Mouse (Mus musculus) liver, embryonic 16.5 days (tissue): ENCODE data around the gene Pfn3. TPM values are rescaled to one million over a fixed set of nuclear protein-coding genes. Genes with fewer than 3 reads are reported as not detected.
"Not testable (repeated sequence)": the region's sequence is repeated elsewhere in the genome, so short reads cannot be mapped to it uniquely, and the experiment has no call there.

Source experiments
- ATAC-seq: fragments of 200-750 bp; cut with Nextera tagmentation; 2 replicates; pipeline ENCODE4 v1.8.0; 2017; ENCODE audit warnings: low read depth, mild to moderate bottlenecking, moderate number of reproducible peaks, moderate library complexity
- H3K27ac ChIP-seq: fragments of 300-500 bp; sonication (generic); 2 replicates; pipeline ENCODE4 v1.5.1; 2014; ENCODE audit warnings: mild to moderate bottlenecking, low read length
- H3K27me3 ChIP-seq: fragments of 300-500 bp; sonication (generic); 2 replicates; pipeline ENCODE4 v1.6.1; 2014; ENCODE audit warnings: low read depth, low read length, mixed read lengths; ENCODE audit not compliant: control insufficient read depth, insufficient read depth
- H3K36me3 ChIP-seq: fragments of 300-500 bp; sonication (generic); 2 replicates; pipeline ENCODE4 v1.6.1; 2014; ENCODE audit warnings: mild to moderate bottlenecking; ENCODE audit not compliant: control insufficient read depth, insufficient read depth
- H3K4me1 ChIP-seq: fragments of 300-500 bp; sonication (generic); 2 replicates; pipeline ENCODE4 v1.6.1; 2014; ENCODE audit warnings: low read depth, low read length, mixed read lengths; ENCODE audit not compliant: control insufficient read depth
- H3K4me2 ChIP-seq: fragments of 300-500 bp; sonication (generic); 2 replicates; pipeline ENCODE4 v1.6.1; 2014; ENCODE audit warnings: low read depth, low read length, mixed read lengths
- H3K4me3 ChIP-seq: fragments of 300-500 bp; sonication (generic); 2 replicates; pipeline ENCODE4 v1.5.1; 2014; ENCODE audit warnings: low read depth, mild to moderate bottlenecking, low read length
- H3K9ac ChIP-seq: fragments of 300-500 bp; sonication (generic); 2 replicates; pipeline ENCODE4 v1.6.1; 2014; ENCODE audit warnings: low read depth, low read length
- H3K9me3 ChIP-seq: fragments of 300-500 bp; sonication (generic); replicated peaks from 2 replicates; pipeline ENCODE4 v1.6.1; 2016; ENCODE audit warnings: low read length; ENCODE audit not compliant: control insufficient read depth
- WGBS: fragments of 180-500 bp; shearing (Covaris S2); extraction: QIAGEN DNeasy Blood & Tissue Kit; methylation state at CpG from one replicate; pipeline ENCODE4 v1.1.7; 2014; ENCODE audit not compliant: insufficient replicate concordance; 5-methylcytosine and 5-hydroxymethylcytosine counted together
- polyA plus RNA-seq: library from polyadenylated mRNA; unstranded; fragments of >200 nt; fragmentation: Nextera tagmentation; extraction: Ambion mirVana; gene quantifications from 2 replicates; pipeline ENCODE4 v1.2.1, GENCODE M21; 2015

Pfn3 gene
- polyA plus RNA-seq, 1 experiment from 2014 or later: not detected

DNA sequence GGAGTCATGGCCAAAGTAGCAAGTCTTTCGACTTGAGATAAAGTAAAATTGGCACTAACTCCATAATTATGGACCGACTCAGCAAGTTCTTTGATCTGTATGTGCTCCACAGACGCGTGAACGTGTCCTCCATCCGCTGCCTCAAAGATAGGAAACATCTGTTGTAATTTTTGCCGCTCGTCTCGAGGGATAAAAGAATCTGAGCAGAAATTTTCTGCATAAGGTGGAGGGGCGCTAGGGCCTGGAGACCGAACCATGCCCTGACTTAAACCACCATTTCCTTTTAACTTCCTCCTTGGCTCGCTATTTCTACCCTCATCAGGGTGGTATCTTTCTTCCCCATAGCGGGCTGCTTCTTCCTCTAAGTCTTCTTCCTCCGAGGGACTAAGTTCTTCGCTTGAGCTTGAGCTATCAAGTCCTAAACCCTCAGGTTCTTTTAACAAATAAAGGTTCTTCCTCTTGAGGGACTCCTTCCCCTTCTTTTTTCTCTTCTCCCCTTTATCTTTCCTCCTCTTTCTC lies 22.1 kb upstream of the Pfn3 start:
- not testable (repeated sequence) for H3K4me1 ChIP-seq, ATAC-seq, H3K27me3 ChIP-seq, H3K9me3 ChIP-seq, H3K36me3 ChIP-seq, H3K4me3 ChIP-seq, H3K4me2 ChIP-seq, H3K27ac ChIP-seq, H3K9ac ChIP-seq
- 45% methylated on average over 14 of the region's 15 CpGs for WGBS

DNA sequence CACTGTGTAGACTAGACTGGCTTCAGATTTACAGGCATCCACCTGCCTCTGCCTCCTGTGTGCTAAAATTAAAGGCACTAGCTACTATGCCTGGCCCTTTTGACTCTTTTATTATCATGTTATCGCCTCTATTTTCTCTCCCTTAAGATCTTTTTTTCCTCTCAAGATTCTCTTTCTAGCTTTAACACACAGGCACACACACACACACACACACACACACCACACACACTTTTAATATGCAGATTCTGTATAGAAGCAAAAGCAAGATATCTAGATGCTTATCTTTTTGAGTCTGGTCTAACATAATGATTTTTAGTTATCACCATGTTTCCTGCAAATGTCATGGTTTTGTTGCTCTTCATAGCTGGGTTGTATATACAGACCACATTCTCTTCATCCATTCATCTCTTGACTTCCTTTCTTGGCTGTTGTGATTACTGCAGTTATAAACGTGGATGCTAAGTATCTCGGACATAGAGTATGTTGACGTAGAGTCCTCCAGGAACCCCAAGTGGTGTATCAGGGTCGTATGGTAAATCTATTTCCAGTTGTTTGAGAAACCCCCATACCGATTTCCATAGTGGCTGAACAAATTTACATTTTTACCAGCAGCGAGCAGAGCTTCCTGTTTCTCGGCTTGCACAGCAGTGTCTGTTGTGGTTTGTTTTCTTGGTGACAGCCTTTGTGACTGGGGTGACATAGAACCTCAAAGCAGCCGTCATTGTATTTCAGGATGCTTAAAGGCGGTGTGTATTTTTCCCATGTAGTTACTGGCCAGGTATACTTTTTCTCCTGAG lies 17.1 kb upstream of the Pfn3 start:
- Histone ChIP-seq H3K27me3 (no peaks in the 10 kb centered on the region), H3K27ac (no peak overlapping the region), H3K9ac (no peak overlapping the region), H3K36me3 (no peaks in the 10 kb centered on the region), H3K9me3 (no peaks in the 10 kb centered on the region), H3K4me1 (no peaks in the 10 kb centered on the region; the same call in none of the 2 replicates), H3K4me2 (no peak overlapping the region), H3K4me3 (no peak overlapping the region)
- WGBS: 24% methylated on average over 10 of the region's 10 CpGs
- no peak for ATAC-seq

DNA sequence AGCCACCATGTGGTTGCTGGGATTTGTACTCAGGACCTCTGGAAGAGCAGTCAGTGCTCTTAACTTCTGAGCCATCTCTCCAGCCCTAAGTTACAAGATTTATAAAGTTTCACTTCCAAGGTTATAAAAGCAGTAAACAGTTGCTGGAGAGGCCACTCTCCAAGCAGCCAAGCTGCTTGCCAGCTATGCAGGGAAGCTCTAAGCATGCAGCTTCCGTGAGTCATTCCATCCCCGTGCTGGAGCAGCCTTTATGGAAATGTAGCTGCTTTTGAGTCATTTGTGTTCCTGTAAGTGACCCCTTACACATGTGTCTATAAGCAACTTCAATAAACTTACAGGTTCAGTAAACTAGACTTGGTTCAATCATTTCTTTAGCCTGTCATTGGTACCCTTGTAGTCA lies 15.5 kb upstream of the Pfn3 start:
- no peak overlapping the region for H3K4me2 ChIP-seq
- WGBS: 72% methylated on average over 2 of the region's 2 CpGs
- no peaks in the 10 kb centered on the region for H3K36me3 ChIP-seq
- no peak overlapping the region for H3K27ac ChIP-seq
- no peak overlapping the region for H3K4me3 ChIP-seq
- H3K27me3 ChIP-seq: no peaks in the 10 kb centered on the region
- H3K9ac ChIP-seq: no peak overlapping the region
- ATAC-seq: no peak
- H3K9me3 ChIP-seq: no peaks in the 10 kb centered on the region
- no peaks in the 10 kb centered on the region; the same call in none of the 2 replicates for H3K4me1 ChIP-seq

DNA sequence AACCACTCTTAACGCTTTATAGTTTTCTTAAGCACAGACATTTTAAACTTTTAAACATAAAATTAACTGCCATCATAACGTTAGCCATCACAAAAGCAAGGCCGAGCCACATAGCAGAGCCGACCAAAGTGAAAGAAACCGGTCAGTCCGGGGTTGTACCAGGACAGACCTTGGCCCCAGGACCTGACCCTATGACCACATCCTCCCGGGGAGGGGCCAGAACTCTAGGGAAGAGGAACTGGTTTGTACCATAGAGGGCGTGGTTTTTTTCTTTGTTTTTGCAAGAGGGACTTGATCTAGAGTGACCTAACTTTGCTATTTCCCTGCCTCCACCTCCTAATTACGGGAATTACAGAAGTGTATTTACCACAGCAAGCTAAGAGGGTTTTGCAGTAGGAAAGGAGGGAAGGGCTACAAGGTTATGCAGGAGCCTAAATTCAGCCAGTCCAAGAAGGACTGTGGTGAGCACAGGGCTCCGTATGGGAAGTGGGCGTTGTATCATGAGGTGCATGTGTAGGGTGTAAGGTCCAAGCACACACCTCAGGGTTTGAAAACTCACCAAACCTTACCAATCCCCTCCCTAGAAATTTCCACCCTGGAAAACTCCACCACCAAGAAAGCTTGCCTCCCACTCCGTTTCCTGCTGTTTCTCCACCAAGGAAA lies 14.3 kb upstream of the Pfn3 start:
- peak; percentile 87 for ATAC-seq
- 28% methylated on average over 12 of the region's 12 CpGs for WGBS
- Histone ChIP-seq H3K9ac (no peak overlapping the region), H3K27me3 (no peaks in the 10 kb centered on the region), H3K4me1 (no peaks in the 10 kb centered on the region; the same call in none of the 2 replicates), H3K36me3 (no peaks in the 10 kb centered on the region), H3K4me3 (no peak overlapping the region), H3K9me3 (no peaks in the 10 kb centered on the region), H3K4me2 (peak overlapping the region; percentile 10; the same call in 1 of the 2 replicates), H3K27ac (no peak overlapping the region; the same call in 1 of the 2 replicates)

DNA sequence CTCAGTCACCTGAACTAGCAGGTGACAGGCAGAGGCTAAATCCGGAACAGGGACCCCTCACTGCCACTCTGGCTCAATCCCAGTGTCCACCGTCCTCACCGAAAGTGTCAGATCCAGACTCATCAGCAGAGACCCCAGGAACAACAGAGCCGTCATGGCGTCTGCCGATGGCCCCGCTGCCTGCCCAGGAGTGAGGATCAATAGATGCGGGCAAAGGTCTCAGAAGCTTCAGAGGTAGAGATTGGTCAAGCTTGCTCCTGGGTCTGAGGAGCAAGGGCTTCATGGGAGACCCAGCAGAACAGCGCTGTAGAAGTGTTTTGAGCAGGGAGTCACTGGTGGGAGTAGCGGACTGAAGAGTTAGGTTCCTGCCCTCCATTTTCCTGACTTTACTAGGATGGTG lies 11.6 kb upstream of the Pfn3 start, which contains the start of gene F12:
F12 (minus strand) TSS at position 181 of the 400 bp plus-strand sequence.
- Histone ChIP-seq H3K4me1 (no peaks in the 10 kb centered on the region; the same call in none of the 2 replicates), H3K4me3 (peak within 1 kb of the TSS; percentile 46), H3K9me3 (no peaks in the 10 kb centered on the region), H3K9ac (peak within 1 kb of the TSS; percentile 22), H3K36me3 (no peaks in the 10 kb centered on the region), H3K27me3 (peaks cover 5% of the 10 kb centered on the region), H3K27ac (no peak within 1 kb of the TSS), H3K4me2 (peak within 1 kb of the TSS; percentile 43)
- WGBS: 70% methylated on average over 10 of the region's 10 CpGs
- peak; percentile 37; the same call in 1 of the 2 replicates for ATAC-seq

DNA sequence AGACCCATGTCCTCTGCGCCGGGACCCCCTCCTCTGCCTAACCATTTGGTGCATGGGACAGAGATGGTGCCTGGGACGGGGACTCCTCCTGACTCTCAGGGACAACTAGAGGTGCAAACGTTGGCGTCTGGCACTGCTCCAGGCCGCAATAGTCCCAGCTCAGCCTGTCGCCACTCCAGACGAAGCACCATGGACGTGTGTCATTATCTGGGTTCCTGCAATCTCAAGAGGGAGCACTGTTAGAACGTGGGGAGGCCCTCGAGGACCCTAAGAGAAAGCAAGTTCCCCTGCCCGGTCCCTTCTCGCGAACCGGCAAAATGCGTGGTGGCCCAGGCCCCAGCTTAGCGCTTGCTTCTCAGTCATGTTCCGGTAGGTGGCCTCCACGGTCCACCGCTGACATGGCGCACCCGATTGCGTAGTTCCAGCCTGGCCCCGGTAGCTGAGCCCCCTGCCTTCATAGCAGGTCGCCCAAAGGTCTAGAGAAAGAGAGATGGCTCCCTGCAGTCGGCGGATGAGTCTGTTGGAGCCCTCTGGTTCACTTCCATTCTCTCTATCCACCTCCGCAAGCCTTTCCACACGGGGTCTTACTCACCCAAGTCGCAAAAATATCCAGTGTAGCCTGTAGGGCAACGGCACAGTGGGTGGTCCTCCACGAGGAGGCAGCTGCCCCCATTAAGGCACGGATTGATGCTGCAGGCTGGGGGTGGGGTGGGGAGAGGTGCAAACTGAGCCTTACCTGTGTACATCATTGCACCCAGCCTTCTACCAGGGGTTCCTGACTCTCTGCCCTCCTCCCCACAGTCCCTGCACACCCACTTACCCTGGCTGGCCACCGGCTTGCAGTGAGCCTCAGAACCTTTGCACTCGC lies 6.1 kb upstream of the Pfn3 start:
- H3K4me3 ChIP-seq: peak overlapping the region; percentile 2; the same call in 1 of the 2 replicates
- no peak overlapping the region for H3K27ac ChIP-seq
- no peak overlapping the region for H3K9ac ChIP-seq
- no peak for ATAC-seq
- peaks cover 12% of the 10 kb centered on the region for H3K4me1 ChIP-seq
- peaks cover 37% of the 10 kb centered on the region for H3K27me3 ChIP-seq
- H3K36me3 ChIP-seq: no peaks in the 10 kb centered on the region
- WGBS: 12% methylated on average over 35 of the region's 35 CpGs
- H3K4me2 ChIP-seq: no peak overlapping the region
- no peaks in the 10 kb centered on the region for H3K9me3 ChIP-seq

DNA sequence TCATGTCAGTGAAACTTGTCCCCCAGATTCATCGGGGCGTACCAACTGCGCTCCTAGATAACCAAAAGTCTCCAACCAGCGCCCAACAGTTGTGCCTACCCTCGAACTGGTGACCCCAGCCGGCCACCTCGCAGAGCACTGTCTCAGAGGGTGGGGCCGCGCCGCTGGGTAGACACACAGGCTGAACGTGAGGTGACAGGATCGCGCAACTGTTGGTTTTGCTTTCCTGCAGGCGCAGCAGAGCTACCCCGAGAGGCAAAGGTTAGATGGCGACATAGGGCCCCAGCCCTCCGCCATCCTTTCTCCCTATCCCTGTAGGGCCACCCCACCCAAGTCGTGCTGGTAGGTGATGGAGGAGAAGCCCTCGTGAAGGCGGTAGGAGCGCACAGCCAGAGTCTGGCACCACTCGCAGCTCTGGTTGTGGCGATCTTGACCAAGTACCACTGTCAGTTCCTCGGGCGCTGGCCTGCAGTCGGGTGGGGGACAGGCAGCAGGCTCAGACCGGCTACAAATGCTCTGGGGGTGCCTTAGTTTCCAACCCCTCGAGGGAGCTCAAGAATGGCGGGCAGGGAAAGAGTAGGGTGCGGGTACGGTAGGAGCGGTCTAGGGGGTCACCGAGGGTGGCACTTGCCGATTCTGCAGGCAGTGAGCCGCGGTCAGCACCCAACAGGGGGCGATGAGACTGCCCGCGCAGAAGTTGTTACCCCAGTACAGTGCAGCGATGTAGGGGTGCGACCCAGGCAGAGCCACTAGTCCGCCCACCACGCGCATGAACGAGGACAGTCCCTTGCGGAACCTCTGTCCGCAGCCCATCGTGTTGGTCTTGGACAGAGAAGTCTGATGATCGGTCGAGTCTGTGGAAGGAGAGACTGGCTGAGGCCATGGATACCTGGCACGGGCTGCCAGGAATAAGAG lies 5.2 kb upstream of the Pfn3 start:
- Histone ChIP-seq H3K9me3 (no peaks in the 10 kb centered on the region), H3K36me3 (no peaks in the 10 kb centered on the region), H3K4me1 (peaks cover 12% of the 10 kb centered on the region), H3K27ac (no peak overlapping the region), H3K4me2 (0 out of 2 replicates have a peak overlapping the region, but pooled peaks have one; percentile 6), H3K4me3 (no peak overlapping the region), H3K9ac (no peak overlapping the region), H3K27me3 (peaks cover 37% of the 10 kb centered on the region)
- WGBS: 21% methylated on average over 51 of the region's 51 CpGs
- ATAC-seq: peak; percentile 72

DNA sequence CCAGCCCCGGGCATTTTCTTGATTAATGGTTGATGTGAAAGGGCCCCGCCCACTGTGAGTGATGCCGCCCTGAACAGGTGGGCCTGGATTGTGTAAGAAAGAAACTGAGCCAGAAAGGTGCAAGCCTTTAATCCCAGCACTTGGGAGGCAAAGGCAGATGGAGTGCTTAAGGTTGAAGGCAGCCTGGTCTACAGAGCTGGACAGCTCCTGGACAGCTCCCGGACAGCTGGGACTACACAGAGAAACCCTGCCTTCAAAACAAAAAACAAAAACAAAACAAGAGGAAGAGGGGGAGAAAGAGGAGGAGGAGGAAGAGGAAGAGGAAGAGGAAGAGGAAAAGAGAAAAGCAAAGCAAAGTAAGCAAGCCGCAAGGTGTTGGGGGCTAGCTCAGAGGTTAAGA lies 4.1 kb upstream of the Pfn3 start:
- H3K4me1 ChIP-seq: peaks cover 14% of the 10 kb centered on the region
- ATAC-seq: no peak
- no peak overlapping the region for H3K27ac ChIP-seq
- H3K4me3 ChIP-seq: no peak overlapping the region
- H3K27me3 ChIP-seq: peaks cover 47% of the 10 kb centered on the region
- H3K9ac ChIP-seq: no peak overlapping the region
- no peak overlapping the region for H3K4me2 ChIP-seq
- 62% methylated on average over 5 of the region's 5 CpGs for WGBS
- no peaks in the 10 kb centered on the region for H3K36me3 ChIP-seq
- H3K9me3 ChIP-seq: no peaks in the 10 kb centered on the region
